Mouse (Mus musculus): Measurements from ENCODE around the gene Rgsl1. TPM values are rescaled to one million over a fixed set of nuclear protein-coding genes. Genes with fewer than 3 reads are reported as not detected.
"Not testable (repeated sequence)": the region's sequence is repeated elsewhere in the genome, so short reads cannot be mapped to it uniquely, and the experiment has no call there.

Gene Rgsl1
- not detected in 2 replicates for polyA plus RNA-seq (2012; ENCODE audit: insufficient read depth, low replicate concordance)

- Histone ChIP-seq H3K4me1 (peaks cover 5% of the 10 kb centered on the region; the same call in 1 of the 2 replicates), H3K36me3 (replicated peaks; ENCODE audit: low read length) (no peaks in the 10 kb centered on the region), H3K9me3 (peaks cover 3% of the 10 kb centered on the region; the same call in 1 of the 2 replicates), H3K27me3 (replicated peaks) (peaks cover 2% of the 10 kb centered on the region), H3K4me3 (replicated peaks) (no peak within 1 kb of the TSS)
- TF ChIP-seq GATA1 (IDR thresholded peaks at IDR 0.05; ENCODE audit: borderline replicate concordance, low read length) (no peak), FLI1 (IDR thresholded peaks at IDR 0.05; ENCODE audit: low read length) (no peak)
Measured at GRCm38 (mm10) chr1:153844042-153844441, at the start of gene Rgsl1. Rgsl1 (minus strand) TSS chr1:153844142.

GRCm38 (mm10) chr1:153891442-153891841, 47.5 kb upstream of the Rgsl1 start, which contains the start of gene Teddm1a:
Teddm1a (plus strand) TSS chr1:153891742.
- no peak for TF ChIP-seq FLI1 (IDR thresholded peaks at IDR 0.05; ENCODE audit: low read length)
- TF ChIP-seq GATA1 (IDR thresholded peaks at IDR 0.05; ENCODE audit: borderline replicate concordance, low read length): no peak
- Histone ChIP-seq H3K4me3 (replicated peaks) (no peak within 1 kb of the TSS), H3K27me3 (replicated peaks) (peaks cover 39% of the 10 kb centered on the region), H3K9me3 (no peaks in the 10 kb centered on the region), H3K4me1 (peaks cover 16% of the 10 kb centered on the region), H3K36me3 (replicated peaks; ENCODE audit: low read length) (no peaks in the 10 kb centered on the region)

GRCm38 (mm10) chr1:153890121-153890520, 46.2 kb upstream of the Rgsl1 start:
- no peak for TF ChIP-seq FLI1 (IDR thresholded peaks at IDR 0.05; ENCODE audit: low read length)
- TF ChIP-seq GATA1 (IDR thresholded peaks at IDR 0.05; ENCODE audit: borderline replicate concordance, low read length): no peak
- Histone ChIP-seq H3K4me1 (peaks cover 16% of the 10 kb centered on the region), H3K36me3 (replicated peaks; ENCODE audit: low read length) (no peaks in the 10 kb centered on the region), H3K4me3 (replicated peaks) (no peak overlapping the region), H3K9me3 (no peaks in the 10 kb centered on the region), H3K27me3 (replicated peaks) (peaks cover 35% of the 10 kb centered on the region)

- Histone ChIP-seq H3K4me3 (replicated peaks) (no peak overlapping the region), H3K4me1 (peaks cover 3% of the 10 kb centered on the region; the same call in 1 of the 2 replicates), H3K27me3 (replicated peaks) (peaks cover 14% of the 10 kb centered on the region), H3K36me3 (replicated peaks; ENCODE audit: low read length) (no peaks in the 10 kb centered on the region), H3K9me3 (no peaks in the 10 kb centered on the region)
- TF ChIP-seq GATA1 (IDR thresholded peaks at IDR 0.05; ENCODE audit: borderline replicate concordance, low read length) (no peak), FLI1 (IDR thresholded peaks at IDR 0.05; ENCODE audit: low read length) (no peak)
Measured at GRCm38 (mm10) chr1:153886024-153886633, 42.2 kb upstream of the Rgsl1 start.

GRCm38 (mm10) chr1:153880391-153880790, 36.4 kb upstream of the Rgsl1 start:
- H3K9me3 ChIP-seq; H3K4me1 ChIP-seq; H3K27me3 ChIP-seq (replicated peaks); H3K4me3 ChIP-seq (replicated peaks); H3K36me3 ChIP-seq (replicated peaks; ENCODE audit: low read length): not testable (repeated sequence)

- Histone ChIP-seq H3K9me3 (no peaks in the 10 kb centered on the region), H3K4me3 (replicated peaks) (no peak within 1 kb of the TSS), H3K4me1 (no peaks in the 10 kb centered on the region), H3K36me3 (replicated peaks; ENCODE audit: low read length) (no peaks in the 10 kb centered on the region), H3K27me3 (replicated peaks) (no peaks in the 10 kb centered on the region)
- no peak for TF ChIP-seq GATA1 (IDR thresholded peaks at IDR 0.05; ENCODE audit: borderline replicate concordance, low read length)
- no peak for TF ChIP-seq FLI1 (IDR thresholded peaks at IDR 0.05; ENCODE audit: low read length)
Measured at GRCm38 (mm10) chr1:153874045-153874444, 30.1 kb upstream of the Rgsl1 start, which contains the start of gene Teddm1b. Teddm1b (plus strand) TSS chr1:153874345.

GRCm38 (mm10) chr1:153855946-153856345, 12.0 kb upstream of the Rgsl1 start:
- H3K36me3 ChIP-seq (replicated peaks; ENCODE audit: low read length): no peaks in the 10 kb centered on the region
- H3K27me3 ChIP-seq (replicated peaks): peaks cover 2% of the 10 kb centered on the region
- no peaks in the 10 kb centered on the region for H3K4me1 ChIP-seq

GRCm38 (mm10) chr1:153852696-153853095, 8.8 kb upstream of the Rgsl1 start:
- H3K9me3 ChIP-seq; H3K27me3 ChIP-seq (replicated peaks); H3K4me1 ChIP-seq; H3K36me3 ChIP-seq (replicated peaks; ENCODE audit: low read length); H3K4me3 ChIP-seq (replicated peaks): not testable (repeated sequence)

More at GRCm38 (mm10) chr1:153855946-153856345, 12.0 kb upstream of the Rgsl1 start:
- Histone ChIP-seq H3K4me3 (replicated peaks) (no peak overlapping the region), H3K9me3 (no peaks in the 10 kb centered on the region)
- no peak for TF ChIP-seq FLI1 (IDR thresholded peaks at IDR 0.05; ENCODE audit: low read length)
- no peak for TF ChIP-seq GATA1 (IDR thresholded peaks at IDR 0.05; ENCODE audit: borderline replicate concordance, low read length)

- Histone ChIP-seq H3K9me3 (no peaks in the 10 kb centered on the region), H3K4me3 (replicated peaks) (peak overlapping the region; percentile 55), H3K36me3 (replicated peaks; ENCODE audit: low read length) (no peaks in the 10 kb centered on the region), H3K27me3 (replicated peaks) (peaks cover 4% of the 10 kb centered on the region), H3K4me1 (peaks cover 5% of the 10 kb centered on the region; the same call in 1 of the 2 replicates)
- TF ChIP-seq FLI1 (IDR thresholded peaks at IDR 0.05; ENCODE audit: low read length) (no peak), GATA1 (IDR thresholded peaks at IDR 0.05; ENCODE audit: borderline replicate concordance, low read length) (no peak)
Measured at GRCm38 (mm10) chr1:153846867-153847266, 2.9 kb upstream of the Rgsl1 start.

- TF ChIP-seq FLI1 (IDR thresholded peaks at IDR 0.05; ENCODE audit: low read length): no peak
- peaks cover 4% of the 10 kb centered on the region for H3K27me3 ChIP-seq (replicated peaks)
- no peaks in the 10 kb centered on the region for H3K9me3 ChIP-seq
- H3K4me3 ChIP-seq (replicated peaks): no peak overlapping the region
- H3K36me3 ChIP-seq (replicated peaks; ENCODE audit: low read length): no peaks in the 10 kb centered on the region
- H3K4me1 ChIP-seq: peaks cover 5% of the 10 kb centered on the region; the same call in 1 of the 2 replicates
Measured at GRCm38 (mm10) chr1:153846420-153846819, 2.5 kb upstream of the Rgsl1 start.

All from megakaryocyte, embryonic 14.5 days (primary cell).